Mouse (Mus musculus) cerebral cortex, adult 2 months (tissue): ENCODE measurements around the gene Wscd2.

Experiments
- WGBS: fragments of 180-500 bp; shearing (Covaris S2); methylation state at CpG from one replicate; pipeline ENCODE4 v1.1.7; 2018; 5-methylcytosine and 5-hydroxymethylcytosine counted together

Gene Wscd2

GRCm38 (mm10) chr5:113480451-113480850 lies 9.7 kb upstream of the Wscd2 start:
- 65% methylated on average over 5 of the region's 5 CpGs for WGBS

- 81% methylated on average over 11 of the region's 11 CpGs for WGBS
These were observed 4.5 kb upstream of the Wscd2 start for GRCm38 (mm10) chr5:113485584-113486162.

- WGBS = 78% methylated on average over 8 of the region's 8 CpGs
These were observed 2.3 kb upstream of the Wscd2 start for GRCm38 (mm10) chr5:113487879-113488278.

- 88% methylated on average over 9 of the region's 9 CpGs for WGBS
These were observed 516 bp upstream of the Wscd2 start for GRCm38 (mm10) chr5:113489617-113490016.

- WGBS = 1% methylated on average over 63 of the region's 63 CpGs
These were observed 531 bp downstream of the Wscd2 start for GRCm38 (mm10) chr5:113490467-113491260.

- WGBS = 34% methylated on average over 4 of the region's 4 CpGs
These were observed 1.4 kb downstream of the Wscd2 start for GRCm38 (mm10) chr5:113491552-113491951.

- 55% methylated on average over 3 of the region's 3 CpGs for WGBS
These were observed 1.9 kb downstream of the Wscd2 start for GRCm38 (mm10) chr5:113491988-113492387.

- 6% methylated on average over 7 of the region's 7 CpGs for WGBS
These were observed 2.4 kb downstream of the Wscd2 start for GRCm38 (mm10) chr5:113492417-113493035.

- WGBS = 55% methylated on average over 8 of the region's 8 CpGs
These were observed 3.9 kb downstream of the Wscd2 start for GRCm38 (mm10) chr5:113493997-113494396.

GRCm38 (mm10) chr5:113496926-113497325 lies 6.8 kb downstream of the Wscd2 start:
- 55% methylated on average over 3 of the region's 3 CpGs for WGBS

- WGBS = 59% methylated on average over 11 of the region's 11 CpGs
These were observed 9.3 kb downstream of the Wscd2 start for GRCm38 (mm10) chr5:113499421-113499820.

- WGBS = 7% methylated on average over 10 of the region's 10 CpGs
These were observed 13.1 kb downstream of the Wscd2 start for GRCm38 (mm10) chr5:113503276-113503675.

GRCm38 (mm10) chr5:113504654-113505053 lies 14.5 kb downstream of the Wscd2 start:
- 37% methylated on average over 4 of the region's 4 CpGs for WGBS

- whole genome bisulfite sequencing = 71% methylated on average over 6 of the region's 6 CpGs
These were observed 15.9 kb downstream of the Wscd2 start for GRCm38 (mm10) chr5:113506065-113506464.

GRCm38 (mm10) chr5:113506779-113507178 lies 16.6 kb downstream of the Wscd2 start:
- WGBS = 88% methylated on average over 5 of the region's 5 CpGs

- 59% methylated on average over 4 of the region's 4 CpGs for WGBS
These were observed 19.0 kb downstream of the Wscd2 start for GRCm38 (mm10) chr5:113509167-113509566.

- WGBS = 22% methylated on average over 8 of the region's 8 CpGs
These were observed 23.5 kb downstream of the Wscd2 start for GRCm38 (mm10) chr5:113513640-113514039.

GRCm38 (mm10) chr5:113514062-113514461 lies 23.9 kb downstream of the Wscd2 start:
- WGBS = 36% methylated on average over 6 of the region's 6 CpGs

- WGBS = 40% methylated on average over 14 of the region's 14 CpGs
These were observed 26.2 kb downstream of the Wscd2 start for GRCm38 (mm10) chr5:113516119-113516872.

GRCm38 (mm10) chr5:113516873-113517336 lies 26.8 kb downstream of the Wscd2 start:
- 33% methylated on average over 14 of the region's 14 CpGs for WGBS

GRCm38 (mm10) chr5:113517387-113517786 lies 27.3 kb downstream of the Wscd2 start:
- WGBS = 88% methylated on average over 4 of the region's 4 CpGs

GRCm38 (mm10) chr5:113521037-113521436 lies 30.9 kb downstream of the Wscd2 start:
- WGBS = 75% methylated on average over 6 of the region's 6 CpGs
